Mouse (Mus musculus) ovary, adult 2 months (tissue): ENCODE results near the gene Ssty2. TPM values are rescaled to one million over a fixed set of nuclear protein-coding genes. Genes with fewer than 3 reads are reported as not detected.

ENCODE experiments used
- polyA plus RNA-seq: library from polyadenylated mRNA; depleted of rRNA; stranded (reverse); fragments of >200 nt; gene quantifications from 2 replicates; pipeline ENCODE4 v1.2.3, GENCODE M21; 2012; rRNA removed

Gene Ssty2
- not detected in 2 replicates for polyA plus RNA-seq

GRCm38 (mm10) chrY:67047972-67048371 lies at the start of gene Ssty2:
Gene Ssty2, minus strand, starts transcription at chrY:67048072.

